Mouse (Mus musculus): ENCODE measurements around the gene Slc25a1.
"Not testable (repeated sequence)": the region's sequence is repeated elsewhere in the genome, so short reads cannot be mapped to it uniquely, and the experiment has no call there.

The Slc25a1 gene

DNA sequence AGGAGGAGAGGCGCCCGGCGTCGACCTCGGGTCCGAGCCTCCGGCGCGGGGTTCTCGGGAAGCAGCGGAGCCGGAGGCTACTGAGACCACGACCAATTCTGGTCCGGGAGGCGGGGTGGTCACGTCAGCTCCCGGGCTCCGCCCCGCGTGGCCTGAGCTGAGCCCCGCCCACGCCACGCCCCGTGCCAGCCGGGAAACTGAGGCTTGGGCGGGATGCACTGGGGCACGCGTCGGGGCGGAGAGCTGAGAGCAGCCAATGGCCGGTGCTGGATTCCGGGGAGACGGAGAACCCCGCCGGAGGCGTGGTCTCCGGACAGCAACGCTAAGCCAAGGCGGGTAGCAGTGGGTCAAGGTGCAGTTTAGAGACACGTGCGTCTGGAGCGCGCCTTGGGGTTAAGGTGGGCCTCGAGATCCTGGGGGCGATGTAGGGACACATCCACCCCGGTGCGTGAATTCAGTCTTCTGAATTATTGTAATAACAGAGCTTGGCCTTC lies at the start of gene Slc25a1:
Gene Slc25a1 (minus strand): TSS at position 133 of the 494 bp plus-strand sequence.
- DNase-seq (ENCODE audit: low spot score in 2 of 2): peak in 1 of 2 experiments; percentile 35

DNA sequence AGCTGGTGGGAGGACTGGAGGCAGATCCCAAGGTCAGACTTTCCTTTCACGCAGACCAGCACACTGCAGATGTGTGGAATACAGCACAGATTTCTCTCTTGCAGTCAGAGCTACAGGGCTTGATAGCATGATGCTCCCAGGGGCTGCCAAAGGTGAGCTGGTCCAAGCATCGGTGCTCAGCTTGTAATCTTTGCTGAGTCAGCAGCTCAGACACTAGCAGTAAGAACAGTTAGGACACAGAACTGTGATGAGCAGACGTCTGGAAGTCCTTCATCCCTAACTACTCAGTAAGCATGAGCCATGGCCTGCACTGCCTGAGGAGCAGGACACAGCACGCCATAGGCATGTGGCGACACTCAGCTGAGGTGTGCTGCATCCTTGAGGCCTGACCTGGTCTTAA lies 43.8 kb upstream of the Slc25a1 start:
- no peak for DNase-seq (ENCODE audit: low spot score in 2 of 2)

DNA sequence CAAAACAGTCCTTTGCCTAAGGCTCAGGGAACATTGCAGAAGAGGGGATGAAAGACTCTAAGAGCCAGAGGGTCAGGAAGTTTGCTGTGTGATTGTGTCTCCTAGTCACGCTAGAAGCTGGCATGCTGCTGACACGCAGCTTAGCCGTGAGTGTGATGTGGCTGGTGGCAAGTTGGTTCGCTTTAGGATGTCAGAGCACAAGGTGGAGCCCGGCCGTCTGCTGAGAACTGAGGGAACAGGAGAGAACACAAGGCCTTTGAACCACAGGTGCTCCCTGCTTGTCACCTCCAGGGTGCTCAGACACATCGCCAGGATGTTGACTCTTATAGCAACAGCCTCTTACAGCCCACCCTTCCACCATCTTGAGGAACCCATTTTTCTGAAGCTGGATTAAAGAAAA lies 34.1 kb upstream of the Slc25a1 start:
- DNase-seq (ENCODE audit: low spot score in 2 of 2): peak; percentile 20 to 31

DNA sequence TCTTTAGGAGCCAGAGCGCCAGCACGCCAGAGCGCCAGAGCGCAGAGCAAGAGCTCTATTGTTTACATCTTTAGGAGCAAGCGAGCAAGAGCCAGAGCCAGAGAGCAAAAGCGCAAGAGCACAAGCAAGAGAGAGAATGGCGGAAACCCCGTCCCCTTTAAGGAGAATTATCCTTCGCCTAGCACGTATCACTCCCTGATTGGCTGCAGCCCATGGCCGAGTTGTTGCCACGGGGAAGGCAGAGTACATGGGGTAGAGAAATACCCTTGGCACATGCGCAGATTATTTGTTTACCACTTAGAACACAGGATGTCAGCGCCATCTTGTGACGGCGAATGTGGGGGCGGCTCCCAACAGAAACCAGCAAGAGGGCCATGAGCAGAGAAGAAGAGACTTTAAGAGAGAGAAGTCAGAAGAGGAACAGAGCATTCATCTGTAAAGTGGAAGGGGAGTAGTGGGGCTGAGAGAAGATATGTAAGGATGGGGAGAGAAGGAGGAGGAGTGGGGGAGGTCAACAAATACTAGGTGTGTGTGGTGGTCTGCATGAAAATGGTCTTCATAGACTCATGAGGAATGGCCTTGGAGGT lies 28.1 kb upstream of the Slc25a1 start:
- DNase-seq (ENCODE audit: low spot score in 2 of 2): not testable (repeated sequence)

DNA sequence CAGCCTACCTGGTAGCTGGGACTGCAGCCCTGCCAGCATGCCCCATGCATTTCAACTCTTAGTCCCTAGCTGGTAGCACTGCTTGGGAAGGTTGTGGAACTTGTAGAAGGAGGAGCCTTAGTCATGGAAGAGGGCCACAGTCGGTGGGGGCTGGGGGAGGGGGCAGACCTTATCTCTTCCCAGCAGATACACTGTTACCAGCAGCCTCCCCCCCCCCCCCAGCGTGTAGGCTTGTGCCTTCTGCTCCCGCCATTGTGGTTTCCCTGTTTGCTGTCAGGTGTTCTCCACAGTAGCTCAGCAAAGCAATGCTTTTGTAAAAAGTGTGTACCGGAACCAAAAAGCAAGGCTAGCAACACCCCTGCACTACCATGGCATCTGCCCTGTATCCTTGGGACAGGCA lies 23.6 kb upstream of the Slc25a1 start:
- DNase-seq (ENCODE audit: low spot score in 2 of 2): no peak

DNA sequence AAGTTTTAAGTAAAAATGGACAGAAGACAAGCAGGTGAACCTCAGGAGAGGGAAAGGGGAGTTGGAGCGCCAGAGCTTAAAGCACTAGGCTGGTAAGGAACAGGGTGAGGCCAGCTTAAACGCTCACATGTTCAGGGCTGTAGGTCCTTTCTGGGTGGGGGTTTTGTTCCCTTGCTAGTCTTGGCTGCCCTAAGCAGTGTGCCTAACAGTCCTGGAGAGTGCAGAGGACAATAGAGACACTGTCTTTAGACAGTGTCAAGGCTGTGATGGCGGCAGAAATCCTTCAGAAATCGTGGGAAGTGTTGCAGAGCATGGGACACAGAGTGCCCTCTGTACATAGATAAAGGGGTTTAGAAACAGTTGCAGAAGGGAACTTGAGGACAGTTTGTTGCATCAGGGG lies 22.0 kb upstream of the Slc25a1 start:
- DNase-seq (ENCODE audit: low spot score in 2 of 2): no peak

DNA sequence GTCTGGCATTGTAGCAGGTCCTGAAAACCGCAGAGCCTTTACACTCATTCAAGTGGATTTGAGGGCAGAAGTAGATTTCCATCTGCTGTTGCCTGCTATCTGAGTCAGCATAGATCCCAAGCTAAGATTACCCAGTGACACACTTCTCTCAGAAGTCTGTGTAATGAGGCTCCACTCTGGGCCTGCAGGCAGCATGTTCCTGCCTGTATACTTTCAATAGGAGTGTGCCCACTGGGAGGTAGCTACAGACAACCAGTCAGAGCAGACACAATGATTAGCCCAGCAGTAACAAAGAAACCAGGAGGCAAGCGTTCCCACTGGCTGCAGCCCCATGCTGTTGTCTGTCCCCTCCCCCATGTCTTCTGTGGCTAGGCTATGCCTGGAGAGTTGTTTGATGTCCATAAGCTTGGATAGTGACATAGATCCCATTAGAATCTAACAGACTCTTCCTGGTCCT lies 21.4 kb upstream of the Slc25a1 start:
- no peak for DNase-seq (ENCODE audit: low spot score in 2 of 2)

DNA sequence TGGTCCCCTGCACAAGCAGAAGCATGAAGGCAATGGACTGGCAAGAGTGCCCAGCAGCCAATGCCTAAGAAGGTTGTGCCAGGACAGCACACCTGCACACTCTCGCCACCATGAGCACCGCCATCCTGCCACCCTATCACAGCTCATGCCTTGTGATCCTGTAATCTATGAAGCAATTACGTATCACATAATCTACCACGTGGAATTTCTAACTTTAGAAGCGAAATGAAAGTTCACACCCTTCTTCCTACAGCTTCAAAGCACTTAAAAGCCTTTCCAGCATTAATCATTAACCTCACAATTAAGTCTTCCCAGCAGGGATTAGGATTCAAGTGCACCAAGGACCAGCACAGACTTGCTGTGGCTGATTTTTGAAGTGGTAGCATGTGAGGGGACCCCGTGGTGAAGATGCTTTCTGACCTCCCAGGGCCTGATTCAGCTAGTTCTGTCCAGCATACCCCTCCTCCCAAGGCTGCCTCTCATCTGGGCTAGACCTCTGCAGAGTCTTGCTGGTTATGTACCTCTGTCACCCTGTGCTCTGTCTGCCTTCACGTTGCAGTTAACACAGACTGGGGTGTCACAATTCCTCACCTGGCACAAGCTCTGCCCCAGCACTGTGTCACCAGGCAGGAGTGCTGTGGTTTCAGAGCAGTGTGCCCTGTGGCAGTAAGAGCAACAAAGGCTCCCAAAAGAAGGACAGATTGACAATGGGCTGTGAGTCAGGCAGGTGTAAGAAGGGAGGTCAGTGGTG lies 17.2 kb upstream of the Slc25a1 start:
- DNase-seq (ENCODE audit: low spot score in 2 of 2): no peak

DNA sequence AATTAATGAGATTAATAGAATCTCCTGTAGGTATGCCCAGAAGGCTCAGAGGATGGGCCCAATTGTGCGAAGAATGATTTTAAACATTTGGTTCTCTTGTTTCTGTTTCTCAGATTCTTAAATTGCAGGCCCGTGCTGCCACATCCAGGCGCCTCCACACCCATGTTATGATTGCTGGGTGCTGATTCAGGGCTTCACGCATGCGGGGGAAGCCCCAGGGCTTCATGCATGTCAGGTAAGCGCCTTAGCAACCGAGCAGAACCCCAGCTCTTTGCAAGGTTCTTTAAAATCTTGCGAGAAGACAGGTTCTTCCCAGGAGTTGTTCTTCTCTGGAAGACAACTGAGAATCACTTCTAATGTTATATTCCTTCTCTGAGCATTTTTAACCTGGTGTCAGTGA lies 15.4 kb upstream of the Slc25a1 start:
- no peak for DNase-seq (ENCODE audit: low spot score in 2 of 2)

DNA sequence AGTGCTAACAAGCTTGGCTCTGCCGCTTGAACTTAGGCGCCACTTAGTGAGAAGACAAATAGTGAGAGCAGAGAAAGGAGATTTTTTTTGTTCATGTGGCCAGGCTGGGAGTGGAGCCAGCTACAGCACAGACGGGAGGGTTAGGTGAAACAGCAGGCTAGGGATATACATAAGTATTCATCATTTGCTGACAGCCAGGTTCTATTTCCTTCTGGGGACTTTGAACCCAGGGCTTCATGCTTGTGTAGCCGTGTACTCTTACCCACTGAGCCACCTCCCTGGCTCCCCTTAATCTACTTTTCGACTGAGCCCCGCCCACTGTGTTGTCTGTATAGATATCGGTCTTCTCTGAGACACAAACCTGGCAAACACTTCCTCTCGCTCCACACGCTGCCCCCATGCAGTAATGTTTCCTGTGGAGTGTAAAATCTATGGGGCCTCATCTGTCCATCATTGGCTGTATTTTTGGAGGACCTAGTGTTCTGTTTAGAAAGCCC lies 11.3 kb upstream of the Slc25a1 start:
- no peak for DNase-seq (ENCODE audit: low spot score in 2 of 2)

DNA sequence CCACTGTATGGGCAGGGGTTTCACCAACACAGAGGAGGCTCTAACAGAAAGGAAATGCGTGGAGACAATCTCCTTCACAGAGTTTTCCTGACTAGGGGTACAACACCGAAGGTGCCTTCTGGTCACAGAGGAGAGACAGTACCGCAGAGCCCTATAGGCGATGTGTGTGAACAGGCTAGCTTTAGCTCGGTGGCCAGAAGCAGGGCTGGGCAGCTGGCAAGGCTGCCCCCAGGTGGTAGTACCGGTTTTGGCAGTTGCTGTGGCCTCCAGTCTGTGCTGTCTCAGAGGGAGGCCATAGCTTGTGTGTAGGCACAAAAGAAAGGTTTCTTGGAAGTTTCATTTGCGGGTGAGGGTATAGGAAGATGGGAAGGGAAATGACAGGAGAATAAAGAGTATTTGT lies 10.8 kb upstream of the Slc25a1 start:
- DNase-seq (ENCODE audit: low spot score in 2 of 2): peak in 1 of 2 experiments; percentile 65

DNA sequence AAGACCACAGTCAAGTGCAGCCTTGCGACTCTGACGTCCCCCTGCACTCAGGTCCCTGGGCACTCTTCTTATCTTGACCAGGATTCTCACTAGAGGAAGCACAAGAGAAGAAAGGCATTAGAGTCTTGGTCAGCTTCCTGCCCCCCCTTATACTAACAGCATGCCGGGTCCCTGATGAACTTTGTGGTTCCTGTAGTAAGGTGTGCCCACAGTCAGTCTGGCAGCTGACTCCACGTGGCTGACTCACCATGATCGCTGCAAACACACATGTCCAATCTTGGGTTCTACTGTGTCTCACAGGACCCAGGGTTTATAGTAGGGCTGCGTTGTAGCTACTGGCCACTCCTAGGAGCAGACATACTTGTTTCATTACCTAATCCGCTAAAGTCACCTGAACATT lies 10.2 kb upstream of the Slc25a1 start:
- DNase-seq (ENCODE audit: low spot score in 2 of 2): no peak

DNA sequence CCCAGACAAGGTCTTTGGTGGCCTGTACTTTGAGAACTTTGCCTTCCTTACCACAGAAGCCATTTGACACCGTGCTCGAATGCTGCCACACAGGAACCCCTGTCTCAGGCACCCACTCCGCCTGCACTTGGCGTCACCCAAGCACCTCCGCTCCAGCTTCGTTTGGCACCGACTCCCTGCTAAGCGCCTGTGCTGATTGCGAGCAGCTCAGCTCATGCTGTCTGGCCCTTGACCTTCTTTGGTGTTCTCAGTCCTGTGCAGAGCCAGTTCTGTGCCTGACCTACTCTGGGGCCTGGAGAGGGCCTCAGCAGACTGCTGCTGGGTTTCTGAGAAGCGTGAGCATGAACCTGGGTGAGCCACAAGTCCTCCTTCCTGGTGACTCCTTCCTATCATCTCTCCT lies 8.8 kb upstream of the Slc25a1 start:
- no peak for DNase-seq (ENCODE audit: low spot score in 2 of 2)

DNA sequence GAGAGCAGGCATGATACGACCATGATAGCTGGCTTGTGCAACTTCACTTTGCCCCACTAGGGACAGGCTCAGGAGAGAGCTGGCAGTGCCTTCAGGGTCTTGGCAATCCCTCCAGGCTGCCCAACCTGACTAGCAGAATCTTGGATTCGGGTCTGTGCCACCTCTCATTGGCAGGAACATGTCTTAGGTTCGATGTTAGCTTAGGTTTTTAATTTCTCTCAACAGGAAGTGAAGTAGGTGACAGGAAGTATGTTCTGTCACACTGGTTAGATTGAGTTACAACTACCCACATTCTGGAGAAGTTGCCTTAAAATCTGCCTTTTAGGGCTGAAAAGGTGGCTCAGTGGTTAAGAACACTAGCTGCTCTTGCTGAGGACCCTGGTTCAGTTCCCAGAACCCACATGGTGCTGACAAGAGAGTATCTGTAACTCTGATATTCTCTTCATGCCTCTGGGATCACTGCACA lies 6.5 kb upstream of the Slc25a1 start:
- DNase-seq (ENCODE audit: low spot score in 2 of 2): no peak

DNA sequence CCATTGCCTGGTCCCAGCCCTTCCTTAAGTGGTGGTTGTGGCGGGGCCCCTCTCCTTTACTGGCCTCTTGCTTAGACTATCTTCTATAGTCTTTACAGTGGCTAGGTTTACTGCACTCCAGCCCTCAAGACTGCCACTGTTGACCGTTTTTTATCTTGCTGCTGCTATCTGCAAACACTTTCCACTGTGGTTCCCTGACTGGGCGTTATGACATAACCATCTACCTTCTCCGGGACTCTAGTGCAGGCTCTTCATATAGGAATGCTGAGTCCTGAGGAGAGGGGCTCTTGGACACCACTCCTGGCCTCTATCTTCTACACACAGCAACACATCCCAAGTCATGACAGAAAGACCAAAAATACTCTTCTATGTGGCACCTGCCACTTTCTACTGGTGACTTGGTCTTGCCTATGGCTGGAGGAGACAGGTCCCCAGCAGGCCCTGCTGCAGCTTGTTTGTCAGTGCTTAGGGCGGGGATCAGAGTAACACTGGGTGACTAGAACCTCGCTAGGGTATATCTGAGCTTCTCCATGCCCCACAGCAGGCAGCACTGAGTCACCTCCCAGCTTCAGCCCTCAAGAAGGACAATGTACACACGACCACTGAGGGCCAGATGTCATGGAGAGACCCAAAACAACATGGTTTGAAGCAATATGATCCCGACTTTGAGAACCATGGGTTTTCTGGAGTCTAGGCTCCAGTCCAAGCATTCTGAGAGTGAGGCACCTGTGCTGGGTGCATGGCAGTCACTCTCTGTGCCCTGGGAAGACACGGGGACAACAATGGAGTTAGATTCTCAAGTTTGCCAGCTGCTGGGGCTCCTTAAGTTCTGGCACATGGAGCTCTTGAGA lies 5.8 kb upstream of the Slc25a1 start:
- DNase-seq (ENCODE audit: low spot score in 2 of 2): no peak

DNA sequence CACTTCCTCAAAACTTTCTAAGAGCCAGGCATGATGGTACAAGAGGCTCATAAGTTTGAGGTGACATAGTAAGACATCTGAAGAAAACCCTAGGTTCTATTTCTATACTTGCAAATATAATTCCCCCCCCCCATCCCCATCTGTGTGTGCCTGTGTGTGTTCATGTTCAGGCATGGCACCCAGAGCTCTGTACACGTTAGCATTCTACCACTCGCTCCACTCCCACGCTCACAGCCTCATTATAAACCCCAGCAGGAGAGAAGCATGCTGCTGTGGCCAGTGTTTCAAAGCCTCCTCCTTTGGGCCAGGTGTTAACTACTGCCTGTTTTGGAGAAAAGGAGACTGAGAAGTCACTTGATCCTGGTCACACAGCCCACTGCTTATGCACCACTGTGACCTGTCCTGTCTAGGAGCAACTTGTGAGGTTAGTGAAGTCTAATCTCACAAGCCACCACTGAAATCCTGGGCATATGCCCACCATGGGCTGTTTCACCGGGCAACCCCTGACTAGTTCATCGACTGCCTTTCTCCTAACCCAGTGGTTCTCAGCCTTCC lies 4.0 kb upstream of the Slc25a1 start:
- no peak for DNase-seq (ENCODE audit: low spot score in 2 of 2)

DNA sequence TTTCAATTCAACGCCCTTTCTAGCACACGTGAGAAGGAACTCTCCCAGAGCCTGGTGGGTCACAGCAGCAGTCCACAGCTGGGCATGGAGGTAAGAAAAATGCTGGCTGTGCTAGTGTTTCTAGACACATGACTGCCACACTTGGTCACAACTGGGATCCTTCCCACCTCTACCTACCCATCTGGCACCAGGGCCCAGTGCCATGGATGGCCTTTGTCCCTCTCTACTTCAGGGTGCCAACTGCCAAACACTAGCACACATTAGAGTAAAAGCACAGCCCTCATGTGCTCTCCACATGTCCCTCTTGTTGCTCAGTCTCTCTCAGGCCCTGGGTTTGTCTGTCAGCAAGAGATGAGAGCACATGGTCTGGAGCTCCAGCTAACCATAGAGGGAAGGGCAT lies 1.6 kb upstream of the Slc25a1 start:
- no peak for DNase-seq (ENCODE audit: low spot score in 2 of 2)

DNA sequence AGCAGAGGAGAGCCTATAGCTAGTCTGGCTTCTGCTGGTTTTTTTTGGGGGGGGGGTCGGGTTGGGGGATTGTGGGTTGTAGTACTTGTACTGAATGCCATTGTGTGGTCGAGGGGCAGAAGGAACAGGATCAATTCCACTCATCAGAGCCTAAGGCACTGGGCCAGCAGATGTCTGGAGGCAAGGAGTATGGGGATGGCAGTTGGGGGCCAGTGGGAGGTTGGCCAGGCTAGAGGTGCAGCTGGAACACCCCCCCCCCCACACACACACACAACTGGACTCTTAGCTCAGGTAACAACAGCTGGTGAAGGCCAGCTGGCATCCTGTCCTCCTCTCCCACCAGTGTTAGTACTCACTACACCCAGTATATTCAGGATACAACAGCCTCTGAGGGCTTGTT lies 1.2 kb upstream of the Slc25a1 start:
- DNase-seq (ENCODE audit: low spot score in 2 of 2): no peak

DNA sequence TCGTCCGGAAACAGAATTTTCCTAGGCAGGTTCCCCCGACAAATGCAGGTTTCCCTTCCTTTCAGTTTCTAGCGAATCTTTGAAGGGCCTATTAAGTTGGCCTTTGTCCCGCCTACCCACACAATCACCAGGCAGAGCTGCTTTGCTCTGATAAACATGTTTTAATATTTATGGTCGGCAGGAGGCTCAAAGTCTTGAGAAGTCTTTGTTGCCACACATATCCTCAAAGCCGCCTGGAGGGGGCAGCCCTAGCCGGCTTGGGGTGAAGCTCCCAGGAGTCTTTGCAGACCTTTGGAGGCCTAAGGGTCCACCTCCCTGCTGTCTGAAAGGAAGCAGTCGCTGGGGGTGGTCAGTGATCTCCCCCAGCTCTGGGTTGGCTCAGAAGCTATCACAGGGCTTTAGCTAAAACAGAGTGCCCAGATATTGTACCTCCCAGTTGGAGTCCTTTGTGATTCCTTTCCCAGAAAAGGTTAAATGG lies 647 bp upstream of the Slc25a1 start:
- peak; percentile 69 to 76 for DNase-seq (ENCODE audit: low spot score in 2 of 2)

DNA sequence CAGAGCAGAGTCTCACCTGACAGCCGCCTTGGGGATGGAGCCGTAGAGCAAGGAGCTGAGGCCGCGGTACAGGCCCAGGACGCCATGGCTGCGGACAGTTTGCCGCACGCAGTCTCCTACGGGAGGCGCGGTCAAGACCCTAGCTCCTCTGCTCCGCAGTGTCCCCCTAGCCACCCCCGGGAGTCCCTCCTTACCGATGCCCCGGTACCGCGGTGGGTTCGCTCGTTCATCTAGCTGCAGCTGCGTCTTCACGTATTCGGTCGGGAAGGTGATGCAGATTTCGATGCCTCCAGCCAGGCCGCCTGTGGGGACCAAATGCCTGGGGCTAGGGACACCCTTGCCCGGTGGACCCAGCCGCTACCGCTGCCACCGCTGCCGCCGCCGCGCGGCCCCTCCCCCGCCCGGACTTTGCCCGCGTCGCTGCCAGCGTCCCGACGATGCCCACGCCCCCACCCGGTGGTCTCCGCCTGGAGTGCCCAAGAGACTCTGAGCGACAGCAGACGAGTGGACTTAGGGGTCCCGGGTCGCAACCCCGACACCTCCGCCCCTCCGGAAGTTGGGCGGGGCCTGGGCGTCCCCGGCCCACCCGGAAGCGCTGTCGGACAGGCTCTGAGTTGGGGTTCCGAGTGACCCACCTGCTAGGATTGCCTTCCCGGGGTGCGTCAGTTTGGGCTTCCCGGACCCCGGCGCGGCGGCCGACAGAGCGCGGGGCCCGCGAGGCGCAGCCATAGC lies 502 bp downstream of the Slc25a1 start:
- DNase-seq (ENCODE audit: low spot score in 2 of 2): peak; percentile 28 to 48

DNA sequence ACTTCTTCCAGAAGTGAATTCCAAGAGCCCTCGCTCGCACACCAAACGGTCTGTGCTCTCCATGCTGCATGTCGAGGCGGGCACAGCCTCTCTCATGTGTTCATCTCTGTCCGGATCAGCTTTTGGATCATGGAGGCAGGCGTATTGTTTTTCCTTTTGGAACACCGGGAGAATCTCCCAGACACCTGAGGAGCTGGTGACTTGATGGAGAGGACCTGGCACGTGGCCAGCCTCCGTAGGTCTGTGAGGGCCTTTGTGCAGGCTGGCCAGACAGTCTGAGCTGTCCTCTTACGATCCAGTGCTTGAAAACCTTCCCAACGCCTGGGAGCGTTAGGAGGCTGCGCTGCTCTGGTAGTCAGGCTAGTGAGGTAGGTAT lies 5.9 kb downstream of the Slc25a1 start:
- DNase-seq (ENCODE audit: low spot score in 2 of 2): no peak
